Mouse (Mus musculus) CH12.LX (cell line): Measurements from ENCODE around the gene Syt2. TPM values are rescaled to one million over a fixed set of nuclear protein-coding genes. Genes with fewer than 3 reads are reported as not detected.

Experiments
- DNase-seq: peaks from one replicate; pipeline ENCODE4 v3.0.0-alpha.2; 2013; ENCODE audit errors: extremely low read depth
- H3K27ac ChIP-seq: 2 replicates; pipeline ENCODE4 v1.5.1; 2012; ENCODE audit warnings: low read depth, mild to moderate bottlenecking, control low read depth, moderate library complexity; ENCODE audit not compliant: insufficient read depth
- H3K27me3 ChIP-seq: replicated peaks from 2 replicates; pipeline ENCODE3; 2012; ENCODE audit warnings: inconsistent platforms
- H3K36me3 ChIP-seq, 2 experiments: replicated peaks in 1 of 2; 2 replicates each; pipeline versions ENCODE3 to v1.6.1; 2012; ENCODE audit warnings: inconsistent platforms in 1 of 2, low read length in 1 of 2, mild to moderate bottlenecking in 1 of 2, mixed read lengths in 1 of 2, moderate library complexity in 1 of 2; ENCODE audit not compliant: control insufficient read depth in 1 of 2, insufficient read depth in 1 of 2
- H3K4me1 ChIP-seq, 2 experiments: 2 replicates each; pipeline ENCODE4 v1.6.1; 2012; ENCODE audit warnings: inconsistent platforms in 1 of 2, moderate library complexity in 1 of 2; ENCODE audit not compliant: insufficient read depth in 2 of 2, control insufficient read depth in 1 of 2
- H3K4me2 ChIP-seq: 2 replicates; pipeline ENCODE4 v1.6.1; 2012; ENCODE audit warnings: low read depth, mild to moderate bottlenecking, control low read depth; ENCODE audit not compliant: poor library complexity, insufficient read depth, severe bottlenecking
- H3K4me3 ChIP-seq, 3 experiments: fragments of 150-350 bp in 1 of 3; sonication (generic) in 1 of 3; replicated peaks in 1 of 3; 2 replicates each; pipeline versions ENCODE3 to v1.5.1; 2011 to 2012; ENCODE audit warnings: low read depth in 2 of 3, low read length in 2 of 3, mild to moderate bottlenecking in 2 of 3, moderate library complexity in 2 of 3, control low read depth in 1 of 3, improper control_type of control experiment in 1 of 3, inconsistent platforms in 1 of 3, mixed read lengths in 1 of 3; ENCODE audit not compliant: poor library complexity in 1 of 3
- H3K79me2 ChIP-seq: replicated peaks from 2 replicates; pipeline ENCODE4 v1.6.1; 2012; ENCODE audit warnings: mild to moderate bottlenecking, moderate library complexity; ENCODE audit not compliant: control insufficient read depth, poor library complexity, insufficient read depth, severe bottlenecking; ENCODE audit errors: extremely low read depth
- H3K9ac ChIP-seq: 2 replicates; pipeline ENCODE4 v1.6.1; 2012; ENCODE audit warnings: low read depth, mild to moderate bottlenecking, control low read depth, moderate library complexity; ENCODE audit not compliant: insufficient read depth
- H3K9me3 ChIP-seq: replicated peaks from 2 replicates; pipeline ENCODE3; 2012; ENCODE audit warnings: low read length, inconsistent platforms, mixed read lengths
- BHLHE40 ChIP-seq: IDR thresholded peaks from 2 replicates; pipeline ENCODE4 v1.6.1; 2011; ENCODE audit warnings: mild to moderate bottlenecking, low read depth, low read length, improper control_type of control experiment
- E2F4 ChIP-seq: IDR thresholded peaks from 2 replicates; pipeline ENCODE4 v1.6.1; 2011; ENCODE audit warnings: low read depth, low read length, improper control_type of control experiment; ENCODE audit not compliant: insufficient replicate concordance
- GABPA ChIP-seq: IDR thresholded peaks from 2 replicates; pipeline ENCODE4 v1.6.1; 2012; ENCODE audit warnings: low read depth, low read length, improper control_type of control experiment, inconsistent platforms; ENCODE audit not compliant: insufficient replicate concordance
- HCFC1 ChIP-seq: IDR thresholded peaks from 2 replicates; pipeline ENCODE4 v1.6.1; 2012; ENCODE audit warnings: low read depth, mild to moderate bottlenecking, inconsistent platforms, low read length, improper control_type of control experiment
- IRF4 ChIP-seq: IDR thresholded peaks from 2 replicates; pipeline ENCODE4 v1.6.1; 2014; ENCODE audit warnings: low read depth, mild to moderate bottlenecking, inconsistent platforms, low read length, improper control_type of control experiment
- JUN ChIP-seq: IDR thresholded peaks from 2 replicates; pipeline ENCODE4 v1.6.1; 2011; ENCODE audit warnings: low read depth, mild to moderate bottlenecking, low read length, improper control_type of control experiment, moderate library complexity; ENCODE audit not compliant: insufficient read depth
- JUND ChIP-seq: conservative IDR thresholded peaks from 2 replicates; pipeline ENCODE4 v1.6.1; 2011; ENCODE audit warnings: low read depth, low read length, improper control_type of control experiment
- MAFK ChIP-seq: IDR thresholded peaks from 2 replicates; pipeline ENCODE4 v1.6.1; 2011; ENCODE audit warnings: low read length, improper control_type of control experiment; ENCODE audit not compliant: insufficient replicate concordance
- MAX ChIP-seq: IDR thresholded peaks from 2 replicates; pipeline ENCODE4 v1.6.1; 2011; ENCODE audit warnings: low read length, improper control_type of control experiment
- MAZ ChIP-seq: IDR thresholded peaks from 2 replicates; pipeline ENCODE4 v1.6.1; 2012; ENCODE audit warnings: low read depth, mild to moderate bottlenecking, inconsistent platforms, low read length, improper control_type of control experiment, moderate library complexity
- MEF2A ChIP-seq: IDR thresholded peaks from 2 replicates; pipeline ENCODE4 v1.6.1; 2014; ENCODE audit warnings: low read depth, mild to moderate bottlenecking, inconsistent platforms, low read length, improper control_type of control experiment, borderline replicate concordance
- MXI1 ChIP-seq: IDR thresholded peaks from 2 replicates; pipeline ENCODE4 v1.6.1; 2011; ENCODE audit warnings: mild to moderate bottlenecking, low read depth, low read length, improper control_type of control experiment
- NRF1 ChIP-seq: IDR thresholded peaks from 2 replicates; pipeline ENCODE4 v1.6.1; 2014; ENCODE audit warnings: low read depth, mild to moderate bottlenecking, inconsistent platforms, low read length, improper control_type of control experiment, moderate library complexity
- PAX5 ChIP-seq: IDR thresholded peaks from 2 replicates; pipeline ENCODE4 v1.6.1; 2012; ENCODE audit warnings: low read length, inconsistent platforms, mixed read lengths
- POLR2AphosphoS2 ChIP-seq: IDR thresholded peaks from 2 replicates; pipeline ENCODE4 v1.6.1; 2011; ENCODE audit warnings: low read depth, low read length, improper control_type of control experiment
- SMC3 ChIP-seq: IDR thresholded peaks from 2 replicates; pipeline ENCODE4 v1.6.1; 2011; ENCODE audit warnings: low read depth, low read length, improper control_type of control experiment
- TCF12 ChIP-seq: IDR thresholded peaks from 2 replicates; pipeline ENCODE4 v1.6.1; 2014; ENCODE audit warnings: low read depth, mild to moderate bottlenecking, inconsistent platforms, low read length, improper control_type of control experiment
- ZMIZ1 ChIP-seq: IDR thresholded peaks from 2 replicates; pipeline ENCODE4 v1.6.1; 2012; ENCODE audit warnings: low read depth, mild to moderate bottlenecking, inconsistent platforms, low read length, improper control_type of control experiment
- dilution Hi-C: fragments of 300-500 bp; cut with MboI; formaldehyde crosslinking; loops from 2 replicates; pipeline ENCODE4 v1.14.3; 2020; ENCODE audit warnings: low sequenced_read_pairs; ENCODE audit not compliant: extremely low pct_unique_long_range_greater_than_20kb, extremely low pct_ligation_motif_present
- in situ Hi-C: fragments of 300-500 bp; cut with MboI; formaldehyde crosslinking; loops from 3 replicates; pipeline ENCODE4 v1.14.3; 2019; ENCODE audit warnings: low sequenced_read_pairs, low pct_ligation_motif_present, low pct_unique_long_range_greater_than_20kb, mixed read lengths
- polyA plus RNA-seq: library from polyadenylated mRNA; unstranded; fragments of >175 nt; gene quantifications from 2 replicates; pipeline ENCODE4 v1.2.1, GENCODE M21; 2012; ENCODE audit warnings: low read depth; ENCODE audit not compliant: insufficient read length
- total RNA-seq, 2 experiments: library from RNA; depleted of rRNA; stranded (reverse); fragments of 300-350 nt in 1 of 2; fragments of >200 nt in 1 of 2; gene quantifications; 2 replicates each; pipeline ENCODE4 v1.2.3; 2012 to 2014

The Syt2 gene
- total and polyA plus RNA-seq, 3 experiments = not detected

DNA sequence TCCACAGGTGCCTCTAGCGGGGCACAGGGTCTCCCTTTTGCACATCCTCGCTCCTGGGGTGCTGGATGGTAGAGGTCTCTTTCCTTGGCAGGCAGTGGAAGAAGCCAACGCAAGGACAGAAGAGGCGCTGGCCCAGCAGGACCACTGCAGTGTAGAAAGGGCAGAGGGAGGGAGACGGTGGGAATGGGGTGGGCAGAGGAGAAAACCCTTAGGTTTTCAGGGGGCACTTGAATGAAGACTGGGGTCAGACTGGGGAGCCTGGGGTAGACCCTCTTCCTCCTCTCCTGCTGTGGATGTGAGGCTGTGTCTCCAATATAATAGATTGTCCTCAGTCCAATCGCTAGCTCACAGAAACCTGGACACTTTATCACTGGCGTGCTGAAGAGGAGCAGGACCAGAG lies 1.1 kb downstream of the Syt2 start:
- Histone ChIP-seq H3K27me3 (peaks cover 86% of the 10 kb centered on the region), H3K4me1 (no peaks in the 10 kb centered on the region), H3K9me3 (no peaks in the 10 kb centered on the region), H3K4me3 (no peak overlapping the region), H3K36me3 (no peaks in the 10 kb centered on the region), H3K79me2 (no peaks in the 10 kb centered on the region), H3K9ac (no peak overlapping the region), H3K4me2 (no peak overlapping the region), H3K27ac (no peak overlapping the region)
- TF ChIP-seq POLR2AphosphoS2 = no peak
- in situ Hi-C loops (no loop called here), dilution Hi-C loops (no loop called here)
- no peak for DNase-seq

- Histone ChIP-seq H3K4me2 (no peak overlapping the region), H3K9ac (no peak overlapping the region), H3K4me1 (no peaks in the 10 kb centered on the region), H3K79me2 (no peaks in the 10 kb centered on the region), H3K36me3 (no peaks in the 10 kb centered on the region), H3K4me3 (no peak overlapping the region), H3K27ac (no peak overlapping the region), H3K9me3 (no peaks in the 10 kb centered on the region), H3K27me3 (peaks cover 74% of the 10 kb centered on the region)
- no peak for DNase-seq
- in situ Hi-C loops (loop anchor here (25.0 kb wide), 1 partner anchor 186 kb away; no protein-coding TSS in a partner anchor), dilution Hi-C loops (no loop called here)
- TF ChIP-seq GABPA (no peak), NRF1 (no peak), SMC3 (no peak), HCFC1 (no peak), IRF4 (no peak), POLR2AphosphoS2 (no peak), PAX5 (no peak), JUN (no peak), MAFK (no peak), E2F4 (no peak), MXI1 (no peak), TCF12 (no peak), MAX (no peak), BHLHE40 (no peak)
These were observed 4.3 kb downstream of the Syt2 start for GRCm38 (mm10) chr1:134650816-134651215.

GRCm38 (mm10) chr1:134651268-134651850 lies 4.9 kb downstream of the Syt2 start:
- no peaks in the 10 kb centered on the region for H3K4me1 ChIP-seq
- no peak overlapping the region for H3K9ac ChIP-seq
- H3K27me3 ChIP-seq = peaks cover 74% of the 10 kb centered on the region
- in situ Hi-C loops (loop anchor here (25.0 kb wide), 1 partner anchor 186 kb away; no protein-coding TSS in a partner anchor), dilution Hi-C loops (no loop called here)
- no peaks in the 10 kb centered on the region for H3K36me3 ChIP-seq
- H3K9me3 ChIP-seq = no peaks in the 10 kb centered on the region
- no peak for DNase-seq
- TF ChIP-seq BHLHE40 = no peak
- no peak for TF ChIP-seq JUND
- no peak for TF ChIP-seq MAZ
- TF ChIP-seq MEF2A = no peak
- no peak for TF ChIP-seq ZMIZ1
- TF ChIP-seq TCF12 = no peak
- no peak for TF ChIP-seq HCFC1
- TF ChIP-seq MXI1 = no peak
- H3K27ac ChIP-seq = no peak overlapping the region
- H3K79me2 ChIP-seq = no peaks in the 10 kb centered on the region
- no peak overlapping the region for H3K4me3 ChIP-seq
- H3K4me2 ChIP-seq = no peak overlapping the region
